Mouse (Mus musculus): ENCODE results near the gene Pfdn5. TPM values are rescaled to one million over a fixed set of nuclear protein-coding genes. Genes with fewer than 3 reads are reported as not detected.
"Not testable (repeated sequence)": the region's sequence is repeated elsewhere in the genome, so short reads cannot be mapped to it uniquely, and the experiment has no call there.

Pfdn5 gene
- total RNA-seq, 1 experiment from 2014 or later, result 464 TPM

DNA sequence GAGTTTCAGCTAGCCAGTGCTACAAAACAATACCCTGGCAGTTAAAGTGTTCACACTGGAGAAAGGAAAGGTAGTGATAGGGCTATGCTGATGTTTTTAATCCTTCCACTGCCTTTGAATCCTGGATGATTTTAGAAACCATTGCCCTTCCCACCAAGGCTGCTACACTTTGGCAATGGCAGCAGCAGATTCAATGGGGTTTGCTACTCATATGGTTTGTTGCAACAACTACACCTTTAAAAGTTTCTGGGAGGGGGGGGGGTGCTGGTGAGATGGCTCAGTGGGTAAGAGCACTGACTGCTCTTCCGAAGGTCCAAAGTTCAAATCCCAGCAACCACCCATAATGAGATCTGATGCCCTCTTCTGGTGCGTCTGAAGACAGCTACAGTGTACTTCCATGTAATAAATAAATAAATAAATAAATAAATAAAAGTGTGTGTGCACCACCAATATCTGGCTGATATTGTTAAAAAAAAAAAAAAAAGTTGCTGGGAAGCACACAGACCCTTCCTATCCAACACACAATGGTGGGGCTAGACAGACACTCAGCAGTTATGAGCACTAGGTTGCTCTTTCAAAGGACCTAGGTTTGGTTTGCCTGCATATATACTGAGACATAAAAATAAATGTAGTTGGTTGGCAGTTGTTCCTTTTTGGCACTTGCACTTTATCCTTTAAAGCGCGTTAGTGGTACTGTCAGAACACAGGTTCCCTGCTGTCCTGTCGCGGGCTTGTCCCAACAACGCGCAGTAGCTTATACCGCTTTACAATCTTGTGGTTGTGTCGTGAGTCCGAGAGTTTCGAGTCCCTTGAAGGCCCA lies 1.1 kb upstream of the Pfdn5 start:
- no peak for ATAC-seq (replicated peaks in 1 of 2; ENCODE audit: insufficient read depth in 1 of 2, low FRiP score in 2 of 2, low TSS enrichment in 1 of 2, low read depth in 1 of 2, poor library complexity in 2 of 2, severe bottlenecking in 2 of 2)

DNA sequence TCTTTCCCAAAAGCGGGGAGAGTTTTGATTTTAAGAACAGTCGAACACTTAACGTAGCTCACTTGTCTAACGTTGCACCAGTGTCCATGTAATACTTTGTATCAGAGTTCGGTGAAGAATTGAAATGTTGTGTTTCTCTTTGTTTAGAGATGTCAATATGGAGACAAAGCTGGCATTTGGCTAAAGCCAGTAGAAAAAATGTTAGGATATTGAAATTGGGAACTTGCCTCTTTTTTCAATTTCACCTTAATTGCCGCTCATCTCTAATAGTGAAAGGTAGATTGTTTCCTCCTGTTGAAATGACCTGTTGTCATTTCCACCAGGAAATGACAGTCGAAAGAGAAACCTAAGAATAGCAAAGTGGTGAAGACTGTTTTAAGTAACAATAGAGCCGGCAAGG lies 976 bp downstream of the Pfdn5 start:
- ATAC-seq (replicated peaks in 1 of 2; ENCODE audit: insufficient read depth in 1 of 2, low FRiP score in 2 of 2, low TSS enrichment in 1 of 2, low read depth in 1 of 2, poor library complexity in 2 of 2, severe bottlenecking in 2 of 2), result no peak

DNA sequence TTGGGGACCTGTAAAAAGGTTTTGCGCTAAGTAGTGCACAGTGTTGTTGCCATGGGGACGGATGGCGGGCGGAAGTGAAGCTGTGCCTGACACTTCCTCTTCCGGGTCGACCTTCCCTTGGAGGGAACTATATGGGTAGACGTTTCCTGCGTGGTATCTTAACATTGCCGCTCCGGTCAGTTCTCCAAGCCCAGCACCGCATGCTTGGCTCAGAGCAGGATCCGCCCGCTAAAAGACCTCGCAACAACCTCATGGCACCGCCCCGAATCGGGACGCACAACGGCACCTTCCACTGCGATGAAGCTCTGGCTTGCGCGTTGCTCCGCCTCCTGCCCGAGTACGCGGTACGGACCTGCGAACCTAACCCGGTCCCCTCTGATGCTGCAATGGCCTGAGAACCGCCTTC lies 5.7 kb downstream of the Pfdn5 start, which contains the start of gene Myg1:
Gene Myg1 (plus strand): TSS at position 100 of the 406 bp plus-strand sequence.
- ATAC-seq (replicated peaks in 1 of 2; ENCODE audit: insufficient read depth in 1 of 2, low FRiP score in 2 of 2, low TSS enrichment in 1 of 2, low read depth in 1 of 2, poor library complexity in 2 of 2, severe bottlenecking in 2 of 2), result peak; percentile 95 to 97

DNA sequence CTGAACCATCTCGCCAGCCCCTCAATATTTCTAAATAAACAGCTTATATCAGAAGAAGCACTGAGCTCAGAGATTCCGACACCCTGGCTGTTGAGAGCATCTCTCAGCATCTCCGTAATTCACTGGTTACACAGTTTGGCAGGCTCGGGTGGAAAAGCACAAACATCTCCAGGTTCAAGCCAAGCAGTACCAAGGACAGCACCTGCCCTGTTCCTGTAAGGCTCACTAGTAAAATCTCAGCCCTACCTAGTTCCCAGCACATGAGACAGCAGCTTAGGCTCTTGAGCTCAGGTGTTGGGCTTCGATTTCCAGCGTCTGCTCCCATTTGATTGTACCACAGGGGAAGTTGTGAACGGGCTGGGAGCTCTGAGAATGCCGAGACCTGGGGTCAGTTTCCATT lies 9.3 kb downstream of the Pfdn5 start:
- ATAC-seq (replicated peaks in 1 of 2; ENCODE audit: insufficient read depth in 1 of 2, low FRiP score in 2 of 2, low TSS enrichment in 1 of 2, low read depth in 1 of 2, poor library complexity in 2 of 2, severe bottlenecking in 2 of 2), result no peak

DNA sequence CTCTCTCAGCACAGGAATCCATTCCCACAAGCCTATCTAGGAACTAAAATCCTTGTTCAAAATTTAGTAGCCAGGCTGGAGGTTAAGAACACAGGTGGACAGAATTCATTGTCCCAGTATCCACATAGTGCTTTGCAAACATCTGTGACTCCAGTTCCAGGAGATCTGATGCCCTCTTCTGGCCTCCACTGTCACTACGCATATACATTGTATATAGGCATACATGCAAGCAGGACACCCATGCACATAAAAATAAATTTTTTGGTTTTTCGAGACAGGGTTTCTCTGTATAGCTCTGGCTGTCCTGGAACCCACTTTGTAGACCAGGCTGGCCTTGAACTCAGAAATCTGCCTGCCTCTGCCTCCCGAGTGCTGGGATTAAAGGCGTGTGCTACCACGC lies 10.0 kb downstream of the Pfdn5 start:
- not testable (repeated sequence) for ATAC-seq (replicated peaks in 1 of 2; ENCODE audit: insufficient read depth in 1 of 2, low FRiP score in 2 of 2, low TSS enrichment in 1 of 2, low read depth in 1 of 2, poor library complexity in 2 of 2, severe bottlenecking in 2 of 2)

DNA sequence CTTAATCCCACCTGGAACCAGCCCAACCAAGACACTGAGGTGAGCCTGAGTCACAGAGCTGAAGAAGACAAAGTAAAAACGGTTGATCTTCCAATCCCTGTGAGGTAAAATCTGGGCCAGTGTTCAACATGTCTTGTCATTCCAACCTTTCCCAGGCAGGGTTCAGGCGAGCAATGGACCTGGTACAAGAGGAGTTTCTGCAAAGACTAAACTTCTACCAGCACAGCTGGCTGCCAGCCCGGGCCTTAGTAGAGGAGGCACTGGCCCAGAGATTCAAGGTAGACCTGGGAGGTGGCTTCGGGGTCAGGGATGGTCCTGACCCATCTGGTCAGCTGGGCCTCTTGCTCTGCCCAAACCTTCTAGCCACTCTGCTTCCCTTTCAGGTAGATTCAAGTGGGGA lies 11.0 kb downstream of the Pfdn5 start:
- ATAC-seq (replicated peaks in 1 of 2; ENCODE audit: insufficient read depth in 1 of 2, low FRiP score in 2 of 2, low TSS enrichment in 1 of 2, low read depth in 1 of 2, poor library complexity in 2 of 2, severe bottlenecking in 2 of 2), result no peak

DNA sequence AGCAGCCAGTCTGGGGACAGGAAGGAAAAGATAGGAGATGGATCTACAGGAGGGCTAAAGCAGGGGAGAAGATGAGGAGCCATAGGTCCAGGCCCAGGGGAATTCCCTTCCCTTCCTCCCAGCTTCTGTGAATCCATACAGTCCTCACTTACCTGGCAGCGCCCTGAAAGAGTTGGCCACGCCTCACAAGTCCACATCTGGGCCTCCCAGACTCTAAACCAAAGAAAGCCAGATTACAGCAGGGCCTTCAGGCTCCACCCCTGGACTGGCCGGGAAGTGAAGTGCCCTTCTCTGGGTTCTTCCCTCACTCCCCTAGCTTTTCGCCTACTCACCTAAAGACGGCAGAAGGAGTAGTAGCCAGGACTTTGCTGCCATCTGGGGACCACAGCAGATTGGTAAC lies 13.7 kb downstream of the Pfdn5 start:
- no peak for ATAC-seq (replicated peaks in 1 of 2; ENCODE audit: insufficient read depth in 1 of 2, low FRiP score in 2 of 2, low TSS enrichment in 1 of 2, low read depth in 1 of 2, poor library complexity in 2 of 2, severe bottlenecking in 2 of 2)

DNA sequence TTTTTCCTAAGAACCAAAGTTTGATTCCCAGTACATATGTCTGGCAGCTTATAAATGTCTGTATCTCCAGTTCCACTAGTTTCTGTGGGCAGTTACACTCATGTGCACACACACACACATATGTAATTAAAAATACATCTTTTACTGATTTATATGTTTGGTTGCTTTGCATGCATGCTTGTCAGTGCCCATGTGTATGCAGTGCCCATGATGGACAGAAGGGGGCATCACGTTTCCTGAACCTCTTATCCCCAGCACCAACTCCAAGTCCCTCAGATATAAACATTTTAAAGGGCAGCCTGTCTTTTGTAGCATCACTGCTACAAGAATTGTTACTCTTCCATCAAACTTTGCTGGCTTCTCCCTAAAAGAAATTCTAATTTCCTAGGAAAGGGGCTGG lies 15.7 kb downstream of the Pfdn5 start:
- ATAC-seq (replicated peaks in 1 of 2; ENCODE audit: insufficient read depth in 1 of 2, low FRiP score in 2 of 2, low TSS enrichment in 1 of 2, low read depth in 1 of 2, poor library complexity in 2 of 2, severe bottlenecking in 2 of 2), result peak; percentile 59 to 72; a peak in 3 of 4 replicates

DNA sequence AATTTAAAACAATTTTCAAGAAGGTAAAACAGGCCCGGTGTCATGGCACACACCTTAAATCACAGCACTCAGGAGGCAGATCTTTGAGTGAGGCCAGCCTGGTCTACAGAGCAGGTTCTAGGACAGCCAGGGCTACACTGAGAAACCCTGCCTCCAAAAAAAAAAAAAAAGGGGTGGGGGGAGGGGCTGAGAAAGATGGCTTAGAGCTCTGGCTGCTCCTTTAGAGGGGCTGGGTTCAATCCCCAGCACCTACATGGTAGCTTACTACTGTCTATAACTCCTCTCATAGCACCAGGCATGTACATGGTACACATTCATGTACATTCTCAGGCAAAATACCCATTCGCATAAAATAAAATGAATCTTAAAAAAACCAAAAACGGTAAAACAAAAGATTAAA lies 18.6 kb downstream of the Pfdn5 start:
- ATAC-seq (replicated peaks in 1 of 2; ENCODE audit: insufficient read depth in 1 of 2, low FRiP score in 2 of 2, low TSS enrichment in 1 of 2, low read depth in 1 of 2, poor library complexity in 2 of 2, severe bottlenecking in 2 of 2), result no peak

DNA sequence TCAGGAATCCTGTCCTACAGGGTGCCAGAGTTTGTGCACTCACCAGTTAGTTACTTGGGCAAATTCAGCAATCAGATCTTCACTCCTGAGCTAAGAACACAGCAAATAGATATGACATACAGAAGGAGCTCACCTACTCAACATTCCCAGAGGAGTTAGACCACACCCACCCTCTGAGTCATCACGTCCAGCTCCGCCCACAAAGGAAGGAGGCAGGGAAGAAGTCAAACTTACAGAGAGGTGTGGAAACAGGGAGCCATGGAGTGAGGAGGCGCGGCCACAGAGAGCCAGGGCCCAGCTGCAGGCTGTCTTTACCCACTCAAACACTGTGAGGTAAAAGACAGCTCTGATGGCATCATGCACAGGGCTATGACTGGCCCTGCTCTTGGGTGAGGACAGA lies 20.5 kb downstream of the Pfdn5 start:
- no peak for ATAC-seq (replicated peaks in 1 of 2; ENCODE audit: insufficient read depth in 1 of 2, low FRiP score in 2 of 2, low TSS enrichment in 1 of 2, low read depth in 1 of 2, poor library complexity in 2 of 2, severe bottlenecking in 2 of 2)

DNA sequence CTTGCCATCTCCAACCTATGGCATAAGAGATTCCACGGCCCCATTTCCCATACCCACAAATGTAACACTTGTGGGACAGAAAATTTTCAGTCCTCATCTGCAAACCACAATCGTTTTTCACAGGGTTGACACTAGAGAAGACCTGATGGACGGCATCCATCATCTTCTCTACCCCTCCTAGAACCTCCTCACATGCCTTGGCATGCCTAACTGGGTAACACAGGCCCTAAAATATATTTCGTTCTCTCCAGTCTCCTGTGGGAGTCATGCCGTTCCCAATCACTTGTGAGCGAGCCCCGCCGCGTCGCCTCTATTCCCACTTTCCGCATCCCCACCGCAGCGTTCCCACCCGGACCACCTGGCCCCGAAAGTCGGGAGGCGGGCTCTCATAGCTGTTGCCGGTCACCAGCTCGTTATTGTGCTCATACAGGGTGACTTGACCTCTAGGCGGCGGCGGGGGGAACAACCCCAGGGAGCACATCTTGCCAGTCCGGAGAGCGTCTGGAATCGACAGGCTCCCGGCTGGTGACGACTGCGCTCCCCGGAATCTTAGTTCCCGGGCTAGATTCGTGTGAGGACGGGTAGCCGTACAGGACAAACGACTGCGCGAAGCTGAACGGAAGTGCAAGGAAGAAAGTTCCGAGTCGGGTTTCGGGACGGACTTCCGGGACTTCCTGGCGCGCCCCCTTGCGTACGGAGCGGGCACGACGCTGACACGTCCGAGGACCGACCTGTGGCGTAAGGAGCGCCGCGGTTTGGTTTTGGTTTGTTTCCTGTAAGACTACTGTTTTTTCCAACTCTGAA lies 24.4 kb downstream of the Pfdn5 start, which contains the start of gene Aaas:
Gene Aaas (minus strand): TSS at position 634 of the 804 bp plus-strand sequence.
- ATAC-seq (replicated peaks in 1 of 2; ENCODE audit: insufficient read depth in 1 of 2, low FRiP score in 2 of 2, low TSS enrichment in 1 of 2, low read depth in 1 of 2, poor library complexity in 2 of 2, severe bottlenecking in 2 of 2), result peak; percentile 95 to 97

DNA sequence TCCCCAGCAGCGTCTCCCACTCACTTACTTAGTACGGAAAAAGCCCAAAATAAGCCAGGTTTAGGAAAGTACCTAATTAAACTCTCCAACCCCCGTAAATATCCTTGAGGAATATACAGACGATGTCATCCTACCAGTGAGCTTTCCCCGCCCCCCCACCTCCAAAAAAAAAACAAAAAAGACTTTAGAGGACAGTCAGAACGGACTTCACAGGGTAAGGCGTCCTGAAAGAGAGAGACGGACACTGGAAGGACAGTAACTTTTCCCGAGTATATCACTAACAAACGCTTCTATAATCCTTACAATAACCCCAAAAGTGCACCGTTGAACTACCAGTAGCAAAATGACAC lies 25.0 kb downstream of the Pfdn5 start:
- 0 out of 4 replicates have a peak, but pooled peaks of 1 of the 2 experiments have one; percentile 2 for ATAC-seq (replicated peaks in 1 of 2; ENCODE audit: insufficient read depth in 1 of 2, low FRiP score in 2 of 2, low TSS enrichment in 1 of 2, low read depth in 1 of 2, poor library complexity in 2 of 2, severe bottlenecking in 2 of 2)

DNA sequence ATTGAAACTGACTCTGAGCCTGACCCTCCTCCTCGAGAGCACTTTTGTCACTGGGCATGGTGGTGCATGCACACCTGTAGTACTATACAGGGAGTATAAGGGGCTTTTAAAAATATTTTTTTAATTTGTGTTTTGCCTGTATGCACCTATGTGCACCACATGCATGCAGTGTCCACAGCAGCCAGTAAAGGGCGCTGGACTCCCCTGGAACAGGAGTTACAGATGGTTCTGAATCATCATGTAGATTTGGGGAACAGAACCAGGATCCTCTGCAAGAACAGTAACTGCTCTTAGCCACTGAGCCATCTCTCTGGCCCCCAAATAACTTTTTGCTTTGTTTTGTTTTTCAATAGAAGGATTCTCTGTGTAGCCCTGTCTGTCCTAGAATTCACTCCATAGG lies 26.3 kb downstream of the Pfdn5 start:
- ATAC-seq (replicated peaks in 1 of 2; ENCODE audit: insufficient read depth in 1 of 2, low FRiP score in 2 of 2, low TSS enrichment in 1 of 2, low read depth in 1 of 2, poor library complexity in 2 of 2, severe bottlenecking in 2 of 2), result no peak

DNA sequence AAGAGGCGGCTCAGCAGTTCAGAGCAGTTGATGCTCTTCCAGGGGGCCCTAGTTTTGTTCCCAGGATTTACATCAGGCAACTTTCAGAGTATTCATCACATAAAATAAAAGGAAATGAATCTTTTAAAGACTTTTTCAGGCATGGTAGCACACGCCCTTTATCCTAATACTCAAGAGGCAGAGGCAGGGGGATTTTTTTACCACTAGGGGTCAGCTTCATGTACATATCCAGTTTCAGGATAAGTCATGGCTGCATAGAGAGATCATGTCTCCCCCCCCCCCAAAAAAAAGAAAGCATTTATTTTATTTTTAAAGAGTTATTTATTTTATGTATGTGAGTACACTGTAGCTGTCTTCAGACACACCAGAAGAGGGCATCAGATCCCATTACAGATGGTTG lies 28.1 kb downstream of the Pfdn5 start:
- ATAC-seq (replicated peaks in 1 of 2; ENCODE audit: insufficient read depth in 1 of 2, low FRiP score in 2 of 2, low TSS enrichment in 1 of 2, low read depth in 1 of 2, poor library complexity in 2 of 2, severe bottlenecking in 2 of 2), result no peak

DNA sequence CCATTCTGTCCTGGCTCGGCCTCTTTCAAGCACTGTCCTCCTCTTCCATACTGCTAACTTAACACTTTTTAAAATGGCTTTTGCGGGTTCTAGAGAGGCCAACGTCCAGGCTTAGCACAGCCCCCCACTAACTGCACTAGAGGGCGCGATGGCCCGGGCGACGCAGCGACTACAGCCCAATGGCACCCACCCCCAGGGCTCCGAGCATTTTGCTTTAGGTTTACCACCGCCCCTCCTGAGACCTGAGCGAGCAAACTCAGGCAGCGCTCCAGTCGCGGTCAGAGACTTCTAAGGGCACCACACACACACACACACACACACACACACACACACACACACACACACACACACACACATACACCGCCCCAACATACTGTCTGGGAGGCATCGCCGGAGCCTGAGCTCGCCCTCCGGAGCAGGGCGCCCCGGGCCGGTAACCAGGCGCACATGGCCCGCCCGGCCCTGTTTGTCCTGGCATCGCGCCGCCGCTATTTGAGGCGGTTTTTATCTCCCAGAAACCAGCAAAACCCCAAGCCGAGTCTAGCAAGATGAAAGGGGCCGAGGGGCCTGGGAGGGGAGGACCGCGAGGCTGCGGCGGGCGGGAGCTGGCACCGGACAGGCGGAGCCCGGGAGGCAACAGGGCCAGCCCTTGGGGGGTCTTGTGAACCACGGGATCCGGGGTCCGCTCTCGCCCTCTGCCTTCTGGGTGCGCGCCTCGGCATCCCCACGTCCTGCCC lies 29.4 kb downstream of the Pfdn5 start:
- no peak for ATAC-seq (replicated peaks in 1 of 2; ENCODE audit: insufficient read depth in 1 of 2, low FRiP score in 2 of 2, low TSS enrichment in 1 of 2, low read depth in 1 of 2, poor library complexity in 2 of 2, severe bottlenecking in 2 of 2)

DNA sequence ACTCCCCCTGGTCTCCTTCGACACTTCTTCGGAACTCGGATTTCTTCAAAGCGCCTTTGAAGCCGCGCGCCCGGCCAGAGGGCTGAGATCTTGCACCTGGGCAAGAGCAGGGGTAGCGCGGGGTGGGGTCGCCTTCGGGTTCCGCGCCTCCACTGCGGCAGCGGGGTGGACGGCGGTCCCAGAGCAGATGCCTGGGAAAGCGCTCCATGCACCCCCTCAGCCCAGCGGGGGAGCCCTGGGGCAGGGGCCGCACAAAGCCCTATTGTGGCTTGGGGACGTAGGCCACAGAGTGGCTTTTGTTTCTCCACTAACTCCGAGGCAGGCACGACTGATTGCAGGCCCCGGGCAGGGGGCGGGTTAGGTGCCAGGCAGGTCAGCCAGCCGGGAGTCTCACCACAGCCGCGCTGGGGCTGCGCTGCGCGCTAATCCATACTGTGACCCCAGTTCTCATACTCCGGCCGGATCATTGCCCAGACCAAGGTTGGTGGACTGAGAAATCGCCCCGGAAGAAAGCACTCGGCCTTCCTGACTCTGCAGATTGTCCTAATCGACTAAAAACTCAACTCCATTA lies 30.0 kb downstream of the Pfdn5 start:
- ATAC-seq (replicated peaks in 1 of 2; ENCODE audit: insufficient read depth in 1 of 2, low FRiP score in 2 of 2, low TSS enrichment in 1 of 2, low read depth in 1 of 2, poor library complexity in 2 of 2, severe bottlenecking in 2 of 2), result no peak; a peak in 1 of 4 replicates

DNA sequence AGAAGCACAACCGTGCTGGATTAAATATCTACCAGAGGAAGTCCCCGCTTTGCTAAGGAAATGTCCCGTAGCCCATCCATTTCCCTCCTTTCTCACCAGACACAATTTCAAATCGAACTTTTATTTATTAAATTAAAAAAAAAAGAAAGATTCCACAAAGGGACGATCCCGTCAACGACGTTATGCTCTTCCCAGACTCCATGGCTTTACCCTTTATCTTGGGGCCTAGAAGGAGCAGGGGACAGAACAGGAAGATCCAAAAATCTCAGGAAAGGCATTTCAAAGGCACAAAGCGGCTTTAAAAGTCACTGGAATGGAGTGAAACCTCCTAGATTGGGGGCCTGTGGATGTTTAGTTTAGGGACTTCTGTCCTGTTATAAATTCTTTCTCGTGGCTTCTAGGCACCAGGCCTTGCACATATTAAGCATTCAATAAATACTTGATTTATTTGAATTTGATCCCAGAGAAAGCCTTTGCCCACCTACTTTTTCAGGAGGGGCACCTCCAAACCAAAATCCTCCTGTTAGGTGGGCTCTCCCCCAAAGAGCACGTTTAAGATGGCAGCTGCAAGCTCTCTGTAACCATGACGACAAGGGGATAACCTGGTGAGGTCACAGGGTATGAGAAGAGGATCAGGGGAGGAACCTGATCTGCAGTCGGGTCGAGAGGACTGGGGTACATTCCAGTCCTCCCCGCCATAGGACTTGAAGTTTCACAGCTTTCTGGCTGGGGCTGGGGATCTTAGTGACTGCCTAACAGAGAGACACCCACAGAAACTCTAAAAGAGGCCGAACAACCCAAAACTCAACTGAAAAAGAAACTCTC lies 30.8 kb downstream of the Pfdn5 start:
- ATAC-seq (replicated peaks in 1 of 2; ENCODE audit: insufficient read depth in 1 of 2, low FRiP score in 2 of 2, low TSS enrichment in 1 of 2, low read depth in 1 of 2, poor library complexity in 2 of 2, severe bottlenecking in 2 of 2), result no peak
